Mouse (Mus musculus) cerebellum, postnatal 4 days (tissue): ENCODE measurements around the gene Mum1.

ENCODE experiments used
- DNase-seq, 2 experiments: peaks; one replicate each; pipeline ENCODE4 v3.0.0; 2022; ENCODE audit warnings: low spot score in 2 of 2, mixed read lengths in 1 of 2

Mum1 gene

GRCm38 (mm10) chr10:80271186-80271843 lies 45.1 kb downstream of the Mum1 start:
- DNase-seq, result no peak

GRCm38 (mm10) chr10:80271870-80272585 lies 45.8 kb downstream of the Mum1 start:
- DNase-seq, result no peak

- DNase-seq, result no peak
These were observed 47.6 kb downstream of the Mum1 start for GRCm38 (mm10) chr10:80273847-80274246.

GRCm38 (mm10) chr10:80276238-80276637 lies 50.0 kb downstream of the Mum1 start:
- DNase-seq, result no peak

DNA sequence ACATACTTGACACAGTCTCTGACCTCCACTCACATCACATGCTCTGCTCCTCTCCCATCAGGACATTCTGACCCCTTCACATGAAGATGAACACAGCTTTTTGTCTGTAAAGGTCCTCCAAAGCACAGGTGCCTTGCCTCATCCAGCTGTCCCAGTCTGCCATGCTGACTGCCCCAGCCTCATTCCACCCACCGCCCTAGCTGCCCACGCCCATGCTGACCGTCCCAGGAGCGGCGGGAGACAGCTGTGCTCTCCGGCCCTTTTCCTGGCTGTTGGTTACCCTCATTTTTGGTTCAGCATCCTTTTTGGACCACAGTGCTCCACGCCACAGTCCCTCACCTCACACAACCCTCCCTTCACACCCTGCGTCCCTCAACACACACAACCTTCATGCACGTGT lies 52.2 kb downstream of the Mum1 start:
- DNase-seq, result no peak

DNA sequence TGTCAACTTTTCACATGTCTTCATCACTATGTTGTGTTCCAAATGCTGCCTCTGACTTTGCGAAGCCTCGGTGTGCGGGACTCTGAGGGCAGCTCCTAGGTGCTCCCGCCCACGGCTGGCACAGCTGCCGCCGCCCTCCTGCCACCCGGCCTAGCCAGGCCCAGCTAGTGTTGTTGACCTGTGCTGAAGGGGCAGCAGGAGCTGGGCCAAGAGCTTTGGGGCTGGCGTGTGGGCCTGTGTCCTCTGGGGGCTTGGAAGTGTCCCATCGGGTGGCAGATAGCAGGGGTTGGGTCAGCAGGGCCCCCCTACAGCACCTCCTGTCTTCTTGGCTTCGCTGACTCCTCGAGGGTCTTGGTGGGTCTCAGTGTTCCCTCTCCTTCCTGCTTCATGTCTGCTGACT lies 53.0 kb downstream of the Mum1 start:
- DNase-seq, result no peak

DNA sequence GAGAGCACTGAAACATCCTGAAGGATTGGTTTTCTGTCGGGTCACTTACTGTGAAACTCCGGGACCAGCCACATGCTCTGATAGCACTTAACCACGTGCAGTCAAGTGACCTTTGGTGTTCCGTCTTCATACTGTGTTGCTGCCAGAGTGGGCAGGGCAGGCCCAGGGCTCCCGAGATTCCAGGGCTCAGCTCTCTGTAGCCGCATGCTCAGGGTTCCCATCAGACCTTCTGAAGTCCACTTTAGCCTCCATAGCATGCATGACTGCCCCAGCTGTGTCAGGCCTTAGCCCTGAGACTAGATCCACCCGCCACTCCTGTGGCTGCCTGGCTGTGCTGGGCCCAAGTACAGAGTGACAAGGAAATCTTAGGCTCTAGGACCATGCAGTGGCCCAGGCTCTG lies 55.1 kb downstream of the Mum1 start:
- DNase-seq, result no peak

DNA sequence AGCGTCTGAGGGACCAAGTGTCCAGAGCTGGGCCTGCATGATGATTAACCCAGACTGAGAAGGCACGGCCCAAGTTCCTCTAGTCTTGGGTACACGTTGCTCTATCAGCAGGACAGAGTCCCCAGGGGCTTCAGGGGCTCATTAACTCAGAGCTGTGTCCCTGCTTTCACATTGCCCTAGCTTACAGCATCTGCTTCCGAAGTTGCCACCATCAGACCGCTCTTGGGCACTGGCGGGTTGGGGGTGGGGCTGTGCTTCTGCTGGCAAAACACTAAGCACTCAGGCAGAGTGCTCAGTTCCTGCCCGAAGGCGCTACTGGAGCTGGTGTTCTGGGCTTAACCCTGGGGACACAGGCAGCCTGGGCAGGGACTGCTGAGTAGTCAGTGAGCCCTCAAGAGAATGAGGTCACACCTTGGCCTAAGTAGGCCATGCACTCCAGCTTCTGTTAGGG lies 55.7 kb downstream of the Mum1 start:
- DNase-seq, result no peak

DNA sequence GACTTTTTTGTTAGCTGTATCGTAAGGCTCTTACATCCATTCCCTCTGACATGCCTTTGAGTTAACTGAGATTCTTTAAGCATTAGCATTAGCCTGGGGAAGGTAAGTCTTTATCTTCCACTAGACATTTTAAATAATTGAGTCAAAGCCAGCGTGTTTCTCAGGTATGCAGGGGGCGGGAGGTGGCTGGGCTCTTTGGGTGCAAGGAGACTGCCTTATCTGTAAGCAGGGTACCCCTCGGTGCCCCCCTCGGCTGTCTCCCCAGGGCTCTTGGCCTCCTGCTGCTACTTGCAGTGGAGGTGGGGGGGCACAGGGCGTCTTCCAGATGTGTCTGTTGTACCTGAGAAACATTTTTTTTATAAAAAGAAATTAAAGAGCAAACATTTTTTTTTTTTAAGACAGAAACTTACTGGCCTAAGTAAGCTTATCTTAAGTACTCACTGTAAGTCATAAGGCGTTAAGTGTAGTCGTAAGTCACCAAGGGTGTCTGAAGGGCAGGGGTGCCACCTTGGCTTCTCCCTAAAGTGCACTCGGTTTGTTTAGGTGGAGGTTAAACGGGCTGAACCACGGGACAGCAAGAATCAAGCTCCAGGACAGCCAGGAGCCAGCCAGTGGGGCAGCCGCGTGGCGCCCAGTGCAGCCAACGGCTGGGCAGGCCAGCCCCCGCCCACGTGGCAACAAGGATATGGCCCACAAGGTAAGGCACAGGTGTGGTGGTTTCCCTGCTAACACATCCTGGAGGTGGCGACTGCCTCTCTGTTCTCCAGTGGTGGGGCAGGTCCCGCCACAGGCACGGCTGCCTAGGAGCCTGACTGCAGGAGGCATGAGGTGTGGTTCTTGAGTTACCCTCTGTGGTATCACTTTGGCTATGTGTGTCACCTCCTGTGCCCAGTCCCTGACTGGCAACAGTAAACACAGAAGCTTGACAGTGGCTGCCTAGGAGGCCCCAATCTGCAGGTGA lies 56.5 kb downstream of the Mum1 start:
- no peak for DNase-seq

- no peak for DNase-seq
These were observed 59.2 kb downstream of the Mum1 start for GRCm38 (mm10) chr10:80285222-80286070.

DNA sequence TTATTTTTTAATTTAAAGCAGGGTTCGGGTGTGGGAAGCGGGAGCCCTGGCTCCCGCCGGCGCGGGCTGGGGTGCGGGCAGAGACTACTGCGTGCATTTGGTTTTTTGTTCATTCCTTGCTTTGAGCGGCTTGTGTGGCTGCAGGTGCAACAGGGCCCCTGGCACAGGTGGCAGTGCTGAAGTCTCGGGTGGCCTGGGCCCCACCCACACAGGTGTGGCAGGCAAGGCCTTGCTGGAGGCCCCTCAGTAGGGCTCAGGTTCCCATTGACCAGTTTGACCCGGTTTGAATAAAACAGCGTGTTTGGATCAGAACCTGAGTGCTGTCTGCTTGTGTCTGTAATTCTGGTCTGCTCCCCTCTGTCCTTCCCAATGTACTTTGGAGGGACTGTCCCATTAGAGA lies 61.9 kb downstream of the Mum1 start:
- no peak for DNase-seq

GRCm38 (mm10) chr10:80288657-80289056 lies 62.4 kb downstream of the Mum1 start:
- DNase-seq, result no peak

GRCm38 (mm10) chr10:80292251-80293146 lies 66.3 kb downstream of the Mum1 start, which contains the start of gene Rps15:
Gene Rps15, plus strand, starts transcription at chr10:80292453.
- peak; percentile 88 to 96 for DNase-seq

DNA sequence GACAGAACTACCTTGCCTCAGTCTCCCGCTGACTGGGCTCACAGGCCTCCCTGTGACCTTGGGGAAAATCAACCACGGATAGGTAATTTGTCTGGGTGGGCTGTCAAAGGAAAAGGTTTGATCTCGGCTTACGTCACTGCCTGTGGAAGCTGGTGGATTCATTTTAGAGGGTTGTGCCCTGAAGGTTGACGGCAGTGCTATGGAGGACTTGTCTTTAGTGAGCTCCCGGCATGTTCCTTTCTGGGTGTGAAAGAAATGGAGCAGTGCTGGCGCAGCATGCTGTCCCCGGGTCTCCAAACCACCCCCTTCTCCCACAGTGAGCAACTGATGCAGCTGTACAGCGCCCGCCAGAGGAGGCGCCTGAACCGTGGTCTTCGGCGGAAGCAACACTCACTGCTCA lies 67.1 kb downstream of the Mum1 start:
- no peak for DNase-seq
